Mouse (Mus musculus) cerebellum, adult 18-20 months (tissue): ENCODE results near the gene Stap2.
A peak's percentile ranks its signal among the peaks of the same experiment; 100 is the strongest.

Experiments
- DNase-seq, 2 experiments: peaks; one replicate each; pipeline ENCODE4 v3.0.0; 2021

Gene Stap2

DNA sequence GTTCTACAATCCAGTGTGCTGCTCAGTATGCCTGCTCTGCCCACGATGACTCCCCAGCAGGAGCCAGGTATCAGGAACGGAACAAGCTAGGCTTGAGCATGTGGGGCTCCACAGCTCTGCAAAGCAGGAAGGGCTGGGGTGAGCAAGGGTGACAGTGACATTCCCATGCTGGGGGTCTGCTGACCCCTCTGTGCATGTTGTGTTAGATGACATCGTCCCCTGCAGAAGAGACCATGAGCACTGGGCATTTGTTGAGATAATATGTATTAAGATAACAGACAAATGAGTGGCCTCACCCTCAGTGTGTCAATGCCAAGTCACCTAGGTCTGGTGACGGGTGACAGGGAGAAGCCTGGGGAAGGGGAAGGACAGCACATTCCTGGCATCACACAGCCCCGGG lies 19.5 kb upstream of the Stap2 start:
- DNase-seq: peak in 1 of 2 experiments; percentile 30

DNA sequence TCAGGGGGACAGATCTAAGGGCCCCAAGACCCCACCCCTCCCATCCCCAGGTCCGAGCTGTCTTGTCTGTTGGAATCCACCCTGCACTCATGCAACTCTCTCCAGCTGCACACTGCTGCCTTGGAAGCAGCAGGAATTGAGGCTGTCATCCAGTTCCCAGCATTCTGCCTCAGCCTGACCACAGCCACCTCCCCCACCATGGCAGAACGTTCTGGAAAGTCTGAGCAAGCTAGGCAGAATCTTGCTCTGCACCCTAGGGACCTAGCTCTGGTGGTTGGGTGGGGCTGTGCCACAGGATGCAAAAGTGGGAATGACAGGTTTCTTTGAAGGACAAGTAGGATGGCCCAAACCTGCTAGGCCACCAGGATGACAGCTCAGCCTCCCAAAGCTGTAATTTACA lies 19.1 kb upstream of the Stap2 start:
- DNase-seq: no peak

DNA sequence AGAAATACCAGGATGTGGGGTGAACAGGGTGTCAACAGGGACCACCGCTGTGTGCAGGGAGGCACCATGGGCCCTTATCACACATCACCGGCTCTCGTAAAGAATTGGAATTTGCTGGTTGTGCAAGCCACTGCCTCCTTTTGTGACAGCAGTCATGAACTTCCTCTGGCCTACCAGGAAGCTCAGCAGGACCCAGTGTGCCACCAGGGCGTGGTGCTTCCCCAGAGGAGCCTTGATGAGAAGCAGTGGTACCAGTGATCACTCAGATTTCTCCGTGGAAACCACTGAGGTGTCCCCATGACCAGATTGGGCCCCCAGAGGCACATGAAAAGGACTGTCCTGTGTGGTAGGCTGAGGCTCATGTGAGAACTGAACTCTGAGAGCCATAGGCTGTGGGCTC lies 18.0 kb upstream of the Stap2 start:
- peak in 1 of 2 experiments; percentile 28 for DNase-seq

DNA sequence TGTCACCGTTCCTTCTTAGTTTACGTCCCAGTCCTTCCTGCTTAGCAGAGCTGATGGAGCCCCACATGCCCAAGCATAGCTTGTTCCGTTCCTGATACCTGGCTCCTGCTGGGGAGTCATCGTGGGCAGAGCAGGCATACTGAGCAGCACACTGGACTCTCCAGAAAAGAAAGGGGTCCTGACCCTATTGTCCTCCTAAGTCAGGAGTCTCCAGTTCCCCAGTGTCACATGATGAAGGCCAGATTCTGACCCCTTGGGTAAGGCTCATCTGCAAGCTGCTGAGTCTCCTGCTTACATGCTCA lies 17.6 kb upstream of the Stap2 start:
- DNase-seq: no peak

DNA sequence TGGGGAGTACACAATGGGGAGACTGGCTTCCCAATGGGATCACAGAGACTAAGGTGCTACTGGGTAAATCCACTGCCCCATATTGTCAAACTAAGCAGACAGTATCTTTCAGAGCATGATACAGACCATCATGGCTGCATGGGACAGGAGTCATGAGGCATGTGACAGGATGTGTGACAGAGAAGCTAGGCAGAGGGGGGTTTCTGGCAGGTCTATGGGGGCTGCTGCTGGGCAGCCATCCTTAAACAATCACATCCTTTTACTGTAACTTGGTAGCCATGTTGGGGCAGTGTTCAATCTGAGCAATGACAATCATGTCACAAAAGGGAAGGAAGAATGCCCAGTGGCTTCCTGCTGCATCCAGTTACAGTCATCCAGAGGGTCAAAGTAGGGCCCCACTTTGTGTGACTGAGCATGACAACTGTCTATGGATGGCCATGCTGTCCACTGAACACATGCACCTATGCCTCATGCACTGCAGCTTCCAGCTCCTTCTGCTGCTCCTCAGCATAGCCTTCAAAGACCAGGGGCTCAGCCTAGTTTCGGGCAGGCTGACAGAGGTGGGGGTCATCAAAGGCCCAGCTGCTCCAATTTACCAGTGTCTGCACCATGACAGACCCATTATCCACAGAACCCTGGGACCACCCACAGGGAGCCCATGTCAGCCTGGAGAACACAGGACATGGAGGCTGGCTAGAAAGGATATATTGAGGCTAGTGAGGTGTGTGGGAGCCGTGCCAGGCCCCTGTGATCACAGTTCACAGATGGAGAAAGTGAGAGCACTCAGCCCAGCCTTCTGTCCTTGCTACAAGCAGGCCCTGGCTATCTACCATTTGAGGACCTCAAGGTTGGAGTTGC lies 17.0 kb upstream of the Stap2 start:
- DNase-seq: peak; percentile 74 to 76

DNA sequence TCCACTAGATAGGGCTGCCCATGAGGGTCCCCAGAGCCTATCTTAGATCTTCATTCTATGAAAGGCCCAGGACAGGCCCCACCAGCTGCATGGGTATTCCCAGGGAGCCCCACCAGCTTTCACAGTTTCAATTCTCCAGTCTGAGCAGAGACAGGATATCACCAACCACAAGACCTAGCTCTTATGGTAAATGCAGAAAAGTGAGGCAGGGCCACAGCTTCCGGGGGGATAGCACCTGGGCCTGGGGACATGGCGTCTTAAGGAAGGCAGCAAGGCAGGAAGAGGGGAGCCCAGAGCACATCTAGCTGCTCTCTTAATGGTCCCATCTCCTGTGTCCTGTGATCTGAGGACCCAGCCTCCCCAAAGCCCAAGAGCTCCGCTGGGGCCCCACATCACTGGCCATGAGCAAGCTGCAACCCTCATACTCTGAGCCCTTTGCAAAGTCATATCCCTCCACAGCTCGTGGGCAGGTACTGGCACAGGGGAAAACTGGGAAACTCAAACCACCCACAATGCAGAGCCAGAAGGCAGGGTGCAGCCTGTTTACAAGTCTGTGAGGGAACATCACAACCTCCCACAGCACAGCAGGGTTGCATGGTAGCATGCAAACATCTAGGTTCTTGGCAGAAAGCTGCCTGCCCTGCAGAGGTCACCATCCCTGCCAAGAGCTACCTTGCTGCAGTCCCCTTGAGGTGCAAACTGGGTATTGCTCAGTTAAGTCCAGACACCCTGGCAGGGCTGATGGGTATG lies 16.0 kb upstream of the Stap2 start:
- DNase-seq: peak in 1 of 2 experiments; percentile 37

DNA sequence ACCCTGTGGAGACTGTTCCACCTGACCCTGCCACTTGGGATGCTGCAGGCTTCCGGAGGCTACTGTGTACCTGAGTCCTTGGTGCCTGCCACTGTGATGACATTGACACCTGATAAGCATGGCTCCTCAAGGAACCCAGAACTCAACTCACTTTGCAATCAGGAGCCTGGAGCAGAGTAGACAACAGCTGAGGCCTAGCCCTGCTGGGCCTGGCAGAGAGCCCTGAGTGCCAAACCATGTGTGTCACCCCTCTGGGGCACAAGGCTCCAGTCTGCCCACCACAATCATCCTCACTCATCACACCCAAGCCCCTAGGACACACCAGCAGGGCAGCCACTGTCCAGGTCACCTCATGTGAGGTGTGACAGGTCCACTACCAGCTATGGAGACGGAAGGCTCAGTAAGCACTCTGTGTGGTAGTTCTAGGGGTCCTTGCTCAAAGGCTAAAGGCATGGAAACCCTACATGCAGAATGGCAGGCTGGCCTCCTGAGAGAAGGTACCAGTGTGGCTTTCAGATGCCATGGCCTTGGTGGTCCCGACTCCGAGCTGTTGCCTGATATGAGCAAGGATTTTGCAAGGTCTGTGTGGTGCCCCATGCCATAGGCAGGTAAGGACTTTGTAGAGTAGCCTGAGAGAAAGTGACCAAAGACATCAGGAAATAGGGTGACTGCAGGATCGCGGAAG lies 15.2 kb upstream of the Stap2 start:
- DNase-seq: peak in 1 of 2 experiments; percentile 29

DNA sequence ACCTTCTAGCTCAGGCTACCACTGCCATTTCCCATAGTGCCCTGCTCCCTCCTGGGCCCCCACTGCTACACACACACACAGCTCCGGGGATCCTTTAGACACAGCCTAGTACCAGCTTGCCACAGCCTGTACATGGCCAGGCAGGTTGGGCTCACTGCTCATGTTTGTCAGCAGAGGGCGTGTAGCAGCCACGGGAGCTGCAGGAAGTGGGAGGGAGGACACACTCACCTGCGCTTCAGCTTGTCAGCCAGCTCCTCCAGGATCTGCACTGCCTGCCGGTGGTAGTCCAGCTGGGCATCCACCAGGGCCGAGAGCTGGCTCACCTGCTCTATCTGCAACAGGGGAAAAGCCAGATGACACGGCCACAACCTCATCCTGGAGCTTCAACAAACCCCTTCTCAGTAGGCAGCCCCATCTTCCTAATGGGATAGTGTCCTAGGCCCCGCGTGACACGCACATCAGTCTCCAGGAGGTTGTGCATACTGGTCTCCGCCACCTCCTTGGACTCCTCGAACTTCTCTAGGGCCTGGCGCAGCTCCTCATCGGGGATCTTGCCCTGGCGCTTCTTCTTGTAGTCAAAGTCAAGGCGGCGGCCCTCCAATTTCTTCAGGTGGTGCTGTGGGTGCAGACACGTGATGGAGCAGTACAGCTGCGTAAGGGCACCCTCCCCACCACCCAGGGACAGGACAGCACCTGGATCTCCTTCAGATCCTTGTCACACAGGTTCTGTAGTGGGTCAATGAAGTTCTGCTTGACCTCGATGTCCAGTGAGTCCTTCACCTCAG lies 13.2 kb upstream of the Stap2 start:
- peak; percentile 82 to 91 for DNase-seq

DNA sequence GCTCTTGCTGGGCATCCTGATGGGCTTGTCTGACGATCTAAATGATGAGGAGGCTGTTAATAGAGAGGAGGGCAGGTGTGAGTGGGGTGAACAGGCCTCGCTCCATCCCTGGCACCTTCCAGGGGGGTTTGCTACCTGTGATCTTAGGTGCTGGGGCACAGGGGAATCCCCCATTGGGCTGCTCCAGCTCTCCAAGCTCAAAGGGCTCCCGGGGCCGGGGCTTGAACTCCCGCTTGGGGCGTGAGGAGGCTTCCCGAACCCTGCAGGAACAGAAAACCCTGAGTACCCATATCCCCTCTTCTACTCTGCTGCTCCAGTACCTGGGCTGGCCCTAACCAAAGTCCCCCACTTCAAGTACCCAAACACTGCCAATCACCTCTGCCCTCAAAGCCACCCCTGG lies 12.5 kb upstream of the Stap2 start:
- no peak for DNase-seq

DNA sequence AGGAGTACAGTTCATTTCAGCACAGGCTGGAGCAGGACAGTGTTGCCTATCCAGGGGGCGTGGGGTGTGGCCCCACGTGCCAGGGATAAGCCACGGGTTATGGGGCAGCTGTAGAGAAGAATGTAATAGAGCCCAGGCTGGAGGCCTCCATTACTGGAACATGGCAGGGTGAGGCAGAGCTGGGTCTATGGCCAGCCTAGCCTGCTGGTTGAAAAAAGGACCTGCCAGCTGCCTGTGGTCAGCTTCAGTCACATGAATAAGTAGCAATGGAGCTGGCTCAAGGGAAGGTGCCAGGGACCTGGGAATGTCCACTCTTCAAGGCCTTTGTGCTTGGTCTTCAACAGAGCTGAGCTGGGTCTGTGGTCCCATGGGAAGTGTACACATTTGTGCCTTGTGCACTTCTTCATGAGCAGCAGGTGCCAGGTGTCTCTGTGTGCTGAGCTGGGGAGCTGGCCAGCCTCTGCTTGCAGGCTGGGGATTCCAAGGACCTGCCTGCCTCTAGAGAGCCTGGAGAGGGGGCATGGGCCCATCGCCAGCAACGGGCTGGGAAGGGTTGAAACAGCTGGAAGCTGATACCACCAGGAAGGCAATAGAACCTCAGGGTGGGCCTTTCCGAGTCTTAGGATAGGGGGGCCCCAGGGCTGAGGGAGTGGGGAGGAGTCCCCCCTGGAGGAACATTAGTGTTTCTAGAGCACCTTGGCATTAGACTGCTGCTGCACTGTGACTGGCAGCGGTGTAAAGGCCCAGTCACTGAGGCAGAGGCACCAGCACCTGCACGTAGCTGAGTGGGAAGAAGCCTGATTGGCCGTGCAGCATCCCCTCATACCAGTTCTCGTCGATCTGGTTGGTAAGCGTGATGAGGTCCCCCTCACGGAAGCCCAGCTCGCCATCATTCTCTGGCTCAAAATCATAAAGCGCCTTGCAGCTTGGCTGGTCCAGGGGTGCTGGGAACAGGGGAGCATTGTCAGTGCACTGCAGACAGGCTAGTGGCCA lies 11.7 kb upstream of the Stap2 start:
- DNase-seq: peak in 1 of 2 experiments; percentile 55

DNA sequence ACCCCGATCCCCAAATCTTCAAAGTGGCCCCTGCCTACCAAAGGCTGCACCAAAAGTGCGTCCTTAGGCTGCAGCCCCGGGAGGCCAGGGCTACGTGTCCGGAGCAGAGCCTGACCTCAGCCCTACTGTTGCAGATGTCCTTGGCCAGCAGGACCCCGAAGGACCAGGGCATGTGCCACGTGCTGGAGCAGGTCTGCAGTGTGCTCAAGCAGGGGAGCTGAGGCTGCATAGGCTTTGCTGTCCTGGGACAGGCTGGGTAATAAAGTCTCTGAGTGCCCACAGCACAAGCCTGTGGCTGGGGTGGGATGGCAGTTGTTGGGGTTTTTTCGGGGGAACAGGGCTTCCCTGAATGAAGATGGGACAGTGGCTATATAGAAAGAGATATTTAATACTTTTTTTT lies 11.0 kb upstream of the Stap2 start:
- DNase-seq: no peak

DNA sequence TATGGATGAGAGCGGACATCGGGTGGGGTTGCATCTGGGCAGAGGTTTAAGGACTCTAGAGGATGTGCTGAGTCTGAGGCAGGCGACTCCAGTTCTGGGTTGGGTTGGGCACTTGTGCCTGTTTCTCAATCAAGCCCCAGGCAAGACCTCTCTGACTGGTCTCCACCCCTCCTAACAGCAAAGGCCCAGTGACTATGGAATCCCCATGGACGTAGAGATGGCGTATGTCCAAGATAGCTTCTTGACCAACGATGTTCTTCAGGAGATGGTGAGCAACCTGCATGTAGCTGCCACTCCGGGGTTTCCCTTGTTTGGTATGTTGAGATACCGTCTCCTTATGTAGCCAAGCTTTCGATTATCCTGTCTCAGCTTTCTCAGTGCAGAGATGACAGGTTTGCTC lies 9.9 kb upstream of the Stap2 start:
- no peak for DNase-seq

DNA sequence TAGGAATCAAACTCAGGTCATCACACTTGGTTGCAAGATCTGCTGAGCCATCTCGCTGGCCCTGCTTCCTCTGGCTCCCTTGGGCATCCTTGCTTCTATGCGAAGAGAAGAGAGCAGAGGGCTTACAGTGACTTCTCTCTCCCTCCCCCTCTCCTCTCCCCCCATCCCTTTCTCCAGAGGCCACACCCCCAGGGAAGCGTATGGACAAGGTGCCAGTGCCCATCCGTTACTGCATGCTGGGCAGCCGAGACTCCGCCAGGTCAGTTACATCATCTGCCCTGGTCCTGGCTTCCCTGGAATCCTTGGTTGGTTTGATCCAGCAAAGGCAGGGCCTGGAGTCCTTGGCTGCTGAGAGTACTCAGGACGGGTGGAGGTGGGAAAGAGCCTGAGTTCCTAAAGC lies 6.1 kb upstream of the Stap2 start:
- DNase-seq: peak; percentile 57 to 59

DNA sequence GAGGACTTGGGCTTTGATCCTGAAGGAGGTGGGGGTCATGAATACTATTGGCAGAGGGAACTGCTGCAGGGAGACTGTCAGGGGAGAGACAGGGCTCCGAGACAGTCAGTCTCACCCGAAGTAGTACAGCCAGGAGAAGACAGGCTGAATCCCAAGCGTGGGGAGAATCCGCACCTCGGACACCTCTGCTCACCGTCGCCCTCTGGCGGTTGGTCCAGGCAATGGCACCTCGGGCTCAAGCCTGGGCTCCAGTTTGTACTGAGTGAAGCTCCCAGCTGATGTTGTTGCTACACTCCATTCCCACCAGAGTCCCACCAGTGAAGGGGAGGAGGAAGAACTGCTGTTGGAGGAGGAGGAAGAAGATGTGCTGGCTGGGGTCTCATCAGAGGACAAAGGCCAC lies 5.3 kb upstream of the Stap2 start:
- DNase-seq: peak; percentile 80 to 85

DNA sequence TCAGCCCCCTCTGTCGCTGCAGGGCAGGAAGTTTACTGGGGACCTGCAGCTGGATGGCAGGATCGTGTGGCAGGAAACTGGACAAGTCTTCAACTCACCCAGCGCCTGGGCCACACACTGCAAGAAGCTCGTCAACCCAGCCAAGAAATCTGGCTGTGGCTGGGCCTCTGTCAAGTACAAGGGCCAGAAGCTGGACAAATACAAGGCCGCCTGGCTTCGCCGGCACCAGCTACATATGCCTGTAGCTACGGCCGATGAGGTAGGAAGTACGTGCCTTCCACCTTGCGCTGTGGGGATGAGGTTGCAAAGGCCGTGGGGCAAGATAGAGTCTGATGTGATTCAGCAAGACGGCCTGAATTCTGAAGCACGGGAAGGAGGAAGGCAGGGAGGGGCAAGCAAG lies 4.9 kb upstream of the Stap2 start:
- peak in 1 of 2 experiments; percentile 46 for DNase-seq

DNA sequence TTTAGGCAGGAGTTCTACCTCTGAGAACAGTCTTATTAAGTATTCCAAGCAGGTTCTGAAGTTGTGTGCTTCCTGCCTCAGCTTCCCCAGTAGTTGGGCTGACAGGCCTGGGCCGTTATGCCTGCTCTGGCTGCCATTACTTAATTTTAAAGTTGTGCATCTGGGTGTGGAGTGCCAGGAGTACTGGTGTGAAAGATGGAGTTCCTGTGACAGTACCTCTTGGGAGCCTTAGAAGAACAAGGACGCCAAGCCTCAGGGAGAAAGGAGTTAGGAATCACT lies 4.5 kb upstream of the Stap2 start:
- no peak for DNase-seq

DNA sequence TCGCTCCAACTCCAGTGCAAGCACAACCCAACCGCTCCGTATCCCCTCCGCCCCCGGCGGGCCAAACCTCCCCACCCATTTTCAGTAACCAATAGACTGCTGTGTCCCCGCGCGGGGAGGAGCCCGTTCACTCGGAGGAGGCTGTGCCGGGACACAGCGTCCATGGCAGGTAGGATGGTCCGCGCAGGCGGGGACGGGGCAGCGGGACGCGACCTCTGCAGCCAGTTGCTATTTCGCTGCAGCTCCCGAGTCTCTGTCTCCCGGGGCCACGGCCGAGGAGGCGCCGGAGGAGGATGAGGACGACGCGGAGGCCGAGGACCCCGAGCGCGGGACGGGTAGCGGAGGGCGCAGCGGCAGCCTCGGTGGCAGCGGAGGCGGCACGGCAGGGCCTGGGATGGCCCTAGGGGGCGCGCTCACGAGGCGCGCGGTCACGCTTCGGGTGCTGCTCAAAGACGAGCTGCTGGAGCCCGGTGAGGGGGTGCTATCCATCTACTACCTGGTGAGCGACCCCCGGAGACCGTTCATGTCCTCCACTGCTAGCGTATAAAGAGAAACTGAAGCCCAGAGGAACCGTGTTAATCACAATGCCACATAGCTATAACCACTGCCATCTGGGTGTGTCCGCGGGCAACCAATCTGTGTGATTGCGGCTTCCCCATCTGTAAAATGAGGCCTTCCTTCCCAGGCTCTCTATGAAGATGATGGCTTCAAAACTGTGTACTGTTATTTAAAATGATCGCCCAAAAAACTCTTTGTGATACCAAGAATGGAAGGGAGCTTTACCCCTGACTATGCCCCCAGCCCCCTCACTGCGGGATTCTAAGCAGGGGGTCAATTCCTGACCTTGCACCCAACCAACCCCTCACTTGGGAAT lies 3.9 kb upstream of the Stap2 start:
- DNase-seq: peak; percentile 93 to 97

DNA sequence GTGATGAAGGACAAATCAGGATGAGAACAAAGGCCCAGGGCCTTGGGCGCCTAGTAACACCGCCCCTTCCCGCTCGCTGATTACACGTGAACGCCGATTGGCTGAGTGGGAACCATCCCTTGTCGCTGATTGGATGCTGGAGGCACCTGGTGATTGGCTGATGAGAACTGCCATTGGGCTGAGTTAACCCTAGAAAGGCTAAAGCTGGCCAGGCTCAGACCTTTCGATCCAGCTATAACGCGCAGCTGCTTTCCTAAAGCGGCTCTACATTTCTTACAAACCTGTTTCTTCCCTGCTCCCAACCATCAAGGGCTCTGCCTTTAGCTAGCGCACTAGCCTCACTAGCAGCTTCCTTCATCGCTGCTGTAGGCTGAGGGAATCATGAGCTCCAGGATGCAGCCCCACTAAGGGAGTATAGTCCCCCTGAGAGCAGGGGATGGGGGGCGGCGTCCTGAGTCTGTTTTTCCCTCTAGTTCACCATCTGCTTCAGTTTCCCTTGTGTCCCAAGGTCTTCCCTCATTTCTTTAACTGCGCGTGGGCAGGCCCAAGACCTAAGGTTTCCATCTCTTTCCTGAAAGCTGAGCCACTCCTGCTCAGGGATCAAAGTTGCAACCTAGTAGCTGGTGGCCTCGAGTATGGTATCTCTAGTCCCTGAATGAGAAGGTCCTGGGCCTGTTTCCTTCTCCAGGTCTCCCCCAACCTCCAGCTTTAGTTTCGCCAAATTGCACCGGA lies 3.1 kb upstream of the Stap2 start:
- DNase-seq: peak; percentile 90 to 97

DNA sequence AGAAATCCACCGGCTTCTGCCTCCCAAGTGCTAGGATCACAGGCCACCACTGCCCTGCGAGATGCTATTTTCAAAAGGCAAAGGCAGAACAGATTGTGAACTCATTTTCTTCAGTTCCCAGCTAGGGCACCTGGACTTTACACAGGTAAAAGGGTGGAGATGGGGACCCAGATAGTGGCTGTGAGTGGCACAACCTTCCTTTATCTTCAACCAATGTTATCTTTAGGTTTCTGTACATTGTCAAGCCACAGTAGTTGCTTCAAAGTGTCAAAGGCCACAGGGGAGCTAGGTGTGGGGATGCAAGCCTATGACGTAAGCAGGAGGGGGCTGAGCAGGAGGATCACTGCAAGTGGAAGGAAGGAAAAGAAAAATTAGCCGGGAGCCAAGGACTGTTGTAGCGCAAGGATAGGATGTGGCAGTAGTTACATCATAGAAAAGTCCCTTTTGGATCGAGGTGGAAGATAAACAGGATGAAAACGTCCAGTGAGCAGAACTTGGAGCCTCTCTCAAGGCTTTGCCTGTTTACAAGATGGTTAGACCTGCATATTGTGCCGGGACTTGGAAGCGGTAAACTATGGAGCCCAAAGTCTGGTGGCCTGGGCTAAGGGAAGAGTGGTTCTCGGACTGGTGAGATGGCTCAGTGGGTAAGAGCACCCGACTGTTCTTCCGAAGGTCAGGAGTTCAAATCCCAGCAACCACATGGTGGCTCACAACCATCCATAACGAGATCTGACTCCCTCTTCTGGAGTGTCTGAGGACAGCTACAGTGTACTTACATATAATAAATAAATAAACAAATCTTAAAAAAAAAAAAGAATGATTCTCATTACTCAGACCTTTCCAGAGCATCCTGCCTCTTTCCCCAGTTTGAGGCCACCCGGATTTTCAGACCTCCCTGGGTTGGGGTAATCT lies 2.3 kb upstream of the Stap2 start:
- no peak for DNase-seq
